Mouse (Mus musculus) right cerebral cortex, postnatal 4 days (tissue): ENCODE results near the gene Brd4.
"Not testable (repeated sequence)": the region's sequence is repeated elsewhere in the genome, so short reads cannot be mapped to it uniquely, and the experiment has no call there.

Experiments used
- DNase-seq: peaks from one replicate; pipeline ENCODE4 v3.0.0-alpha.2; 2022

Brd4 gene

GRCm38 (mm10) chr17:32220873-32221272 lies 63.6 kb downstream of the Brd4 start:
- no peak for DNase-seq

- DNase-seq, result not testable (repeated sequence)
These were observed 68.9 kb downstream of the Brd4 start for GRCm38 (mm10) chr17:32215587-32215986.

- not testable (repeated sequence) for DNase-seq
These were observed 73.0 kb downstream of the Brd4 start for GRCm38 (mm10) chr17:32211554-32211953.

- peak; percentile 75 for DNase-seq
These were observed 74.8 kb downstream of the Brd4 start for GRCm38 (mm10) chr17:32209752-32210151.

- DNase-seq, result no peak
These were observed 75.4 kb downstream of the Brd4 start for GRCm38 (mm10) chr17:32209144-32209543.

GRCm38 (mm10) chr17:32207586-32208245 lies 76.8 kb downstream of the Brd4 start:
- DNase-seq, result no peak

- no peak for DNase-seq
These were observed 79.2 kb downstream of the Brd4 start for GRCm38 (mm10) chr17:32205345-32205744.

GRCm38 (mm10) chr17:32202972-32203371 lies 81.5 kb downstream of the Brd4 start:
- no peak for DNase-seq

GRCm38 (mm10) chr17:32201086-32201485 lies 83.4 kb downstream of the Brd4 start:
- DNase-seq, result no peak

GRCm38 (mm10) chr17:32199796-32200195 lies 84.7 kb downstream of the Brd4 start:
- no peak for DNase-seq

- no peak for DNase-seq
These were observed 87.4 kb downstream of the Brd4 start for GRCm38 (mm10) chr17:32197156-32197555.

GRCm38 (mm10) chr17:32195725-32196124 lies 88.8 kb downstream of the Brd4 start:
- no peak for DNase-seq

GRCm38 (mm10) chr17:32193010-32193409 lies 91.5 kb downstream of the Brd4 start:
- DNase-seq, result no peak

GRCm38 (mm10) chr17:32189850-32190249 lies 94.7 kb downstream of the Brd4 start:
- no peak for DNase-seq

- peak; percentile 33 for DNase-seq
These were observed 95.5 kb downstream of the Brd4 start, which contains the start of gene Ephx3 for GRCm38 (mm10) chr17:32188863-32189636. TSS of gene Ephx3 (minus strand) at chr17:32189549.

GRCm38 (mm10) chr17:32183017-32183416 lies 101.5 kb downstream of the Brd4 start:
- no peak for DNase-seq

GRCm38 (mm10) chr17:32179621-32180491 lies 104.7 kb downstream of the Brd4 start:
- DNase-seq, result peak; percentile 39

- no peak for DNase-seq
These were observed 107.6 kb downstream of the Brd4 start for GRCm38 (mm10) chr17:32176919-32177318.

GRCm38 (mm10) chr17:32173166-32173565 lies 111.4 kb downstream of the Brd4 start:
- no peak for DNase-seq

GRCm38 (mm10) chr17:32172485-32172884 lies 112.0 kb downstream of the Brd4 start:
- DNase-seq, result no peak

GRCm38 (mm10) chr17:32169518-32170225 lies 114.8 kb downstream of the Brd4 start:
- DNase-seq, result no peak

- DNase-seq, result peak; percentile 64
These were observed 117.8 kb downstream of the Brd4 start, which contains the start of gene Notch3 for GRCm38 (mm10) chr17:32166687-32167086. TSS of gene Notch3 (minus strand) at chr17:32166852.
